Mouse (Mus musculus) thymus, postnatal 0 days (tissue): ENCODE measurements around the gene Plppr4. TPM values are rescaled to one million over a fixed set of nuclear protein-coding genes. Genes with fewer than 3 reads are reported as not detected.

Experiments used
- DNase-seq: peaks from one replicate; pipeline ENCODE4 v3.0.0-alpha.2; 2015; ENCODE audit warnings: low spot score
- microRNA-seq: library from miRNA; unstranded; fragments of <30 nt; microRNA quantifications from one replicate; pipeline ENCODE4, GENCODE M21; 2016; ENCODE audit warnings: borderline number of aligned reads
- polyA plus RNA-seq: library from polyadenylated mRNA; unstranded; fragments of >200 nt; fragmentation: Nextera tagmentation; extraction: Ambion mirVana; gene quantifications from 2 replicates; pipeline ENCODE4 v1.2.1, GENCODE M21; 2015

Plppr4 gene
- polyA plus RNA-seq, 1 experiment from 2014 or later, result 0.64 TPM

DNA sequence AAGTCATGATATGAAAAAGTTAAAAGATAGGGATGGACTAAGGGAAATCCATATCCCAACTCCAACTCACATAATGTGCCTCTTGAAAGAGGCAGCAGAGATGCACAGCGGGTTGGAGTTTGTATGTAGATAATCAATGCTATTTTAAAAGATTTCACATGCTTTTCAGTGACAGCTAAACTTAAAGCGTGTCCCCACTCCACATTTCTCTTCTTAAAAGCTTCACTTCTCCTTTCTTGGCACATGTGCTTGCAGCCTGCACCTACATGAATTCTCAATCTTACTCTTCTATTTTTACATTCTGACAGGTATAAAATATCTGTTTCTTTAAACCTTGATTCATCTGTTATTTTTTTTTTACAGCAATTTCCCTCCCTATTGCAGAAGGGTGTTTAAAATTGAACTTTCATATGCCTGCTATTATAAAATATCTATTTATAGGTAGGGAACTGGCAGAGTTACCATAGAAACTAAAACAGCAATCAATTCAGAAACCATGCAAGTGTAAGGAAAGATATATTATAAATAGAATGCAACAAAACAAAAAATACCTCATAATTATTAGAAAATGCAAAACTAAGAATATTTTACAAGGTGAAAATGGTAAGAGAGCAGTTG, 66.3 kb downstream of the Plppr4 start:
- no peak for DNase-seq

Small RNA genes lying within 50 kb of the gene (microRNA-seq; reads per million reads assigned to microRNA genes)
- gene Gm22408, result not detected

Other genes starting within 250 kb of the Plppr4 start
- gene Plppr5, start 214.0 kb upstream of the Plppr4 start, polyA plus RNA-seq, result 0.06 and 0.18 TPM in 2 replicates